Mouse (Mus musculus) heart, embryonic 15.5 days (tissue): ENCODE results near the gene Heatr4. TPM values are rescaled to one million over a fixed set of nuclear protein-coding genes. Genes with fewer than 3 reads are reported as not detected.
"Not testable (repeated sequence)": the region's sequence is repeated elsewhere in the genome, so short reads cannot be mapped to it uniquely, and the experiment has no call there.

ENCODE experiments used
- ATAC-seq: fragments of 200-750 bp; cut with Nextera tagmentation; replicated peaks from 2 replicates; pipeline ENCODE4 v1.8.0; 2017; ENCODE audit warnings: low read depth, moderate TSS enrichment; ENCODE audit not compliant: insufficient number of reproducible peaks, insufficient read depth, low FRiP score
- H3K27ac ChIP-seq: fragments of 300-500 bp; sonication (generic); 2 replicates; pipeline ENCODE4 v1.5.1; 2015; ENCODE audit warnings: mild to moderate bottlenecking, inconsistent platforms
- H3K27me3 ChIP-seq: fragments of 300-500 bp; sonication (generic); 2 replicates; pipeline ENCODE4 v1.6.1; 2015; ENCODE audit warnings: inconsistent platforms
- H3K36me3 ChIP-seq: fragments of 300-500 bp; sonication (generic); 2 replicates; pipeline ENCODE4 v1.6.1; 2015; ENCODE audit warnings: mild to moderate bottlenecking, inconsistent platforms
- H3K4me1 ChIP-seq: fragments of 300-500 bp; sonication (generic); replicated peaks from 2 replicates; pipeline ENCODE4 v1.6.1; 2015; ENCODE audit warnings: inconsistent platforms
- H3K4me2 ChIP-seq: fragments of 300-500 bp; sonication (generic); 2 replicates; pipeline ENCODE4 v1.6.1; 2015; ENCODE audit warnings: inconsistent platforms, mild to moderate bottlenecking, moderate library complexity
- H3K4me3 ChIP-seq: fragments of 300-500 bp; sonication (generic); 2 replicates; pipeline ENCODE4 v1.5.1; 2015; ENCODE audit warnings: mild to moderate bottlenecking, inconsistent platforms
- H3K9ac ChIP-seq: fragments of 300-500 bp; sonication (generic); 2 replicates; pipeline ENCODE4 v1.6.1; 2015; ENCODE audit warnings: mild to moderate bottlenecking, inconsistent platforms
- H3K9me3 ChIP-seq: fragments of 300-500 bp; sonication (generic); replicated peaks from 2 replicates; pipeline ENCODE4 v1.6.1; 2016; ENCODE audit warnings: inconsistent platforms
- WGBS: fragments of 180-500 bp; shearing (Covaris S2); methylation state at CpG from one replicate; pipeline ENCODE4 v1.1.7; 2015; ENCODE audit warnings: mixed read lengths; 5-methylcytosine and 5-hydroxymethylcytosine counted together
- polyA plus RNA-seq: library from polyadenylated mRNA; unstranded; fragments of >200 nt; fragmentation: Nextera tagmentation; extraction: Ambion mirVana; gene quantifications from 2 replicates; pipeline ENCODE4 v1.2.1, GENCODE M21; 2015

Heatr4 gene
- polyA plus RNA-seq, 1 experiment from 2014 or later, result not detected

DNA sequence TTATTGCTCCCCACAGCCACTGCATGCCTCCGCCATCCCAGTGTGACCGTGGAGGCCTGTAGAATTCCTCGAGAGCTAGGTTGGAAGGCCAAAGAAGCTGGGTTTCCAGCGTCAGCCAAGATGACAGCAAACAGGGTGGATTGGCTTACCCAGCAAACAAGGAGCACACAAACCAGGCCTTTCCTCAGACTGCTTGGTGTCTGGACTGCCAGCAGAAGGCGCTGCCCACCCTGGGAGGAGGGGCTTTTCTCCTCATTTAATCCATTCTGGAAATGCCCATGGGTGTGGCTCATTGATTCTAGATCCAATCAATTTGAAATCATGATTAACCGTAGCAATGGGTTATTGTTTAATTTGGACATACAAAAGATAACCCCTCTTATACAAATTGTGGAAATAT lies 28.5 kb upstream of the Heatr4 start:
- no peaks in the 10 kb centered on the region; the same call in 1 of the 2 replicates for H3K36me3 ChIP-seq
- WGBS, result 70% methylated on average over 6 of the region's 6 CpGs
- no peak overlapping the region for H3K9ac ChIP-seq
- H3K4me3 ChIP-seq, result no peak overlapping the region
- no peaks in the 10 kb centered on the region for H3K9me3 ChIP-seq
- ATAC-seq, result no peak
- H3K27ac ChIP-seq, result no peak overlapping the region
- H3K27me3 ChIP-seq, result no peaks in the 10 kb centered on the region
- H3K4me2 ChIP-seq, result no peak overlapping the region
- H3K4me1 ChIP-seq, result peaks cover 22% of the 10 kb centered on the region

DNA sequence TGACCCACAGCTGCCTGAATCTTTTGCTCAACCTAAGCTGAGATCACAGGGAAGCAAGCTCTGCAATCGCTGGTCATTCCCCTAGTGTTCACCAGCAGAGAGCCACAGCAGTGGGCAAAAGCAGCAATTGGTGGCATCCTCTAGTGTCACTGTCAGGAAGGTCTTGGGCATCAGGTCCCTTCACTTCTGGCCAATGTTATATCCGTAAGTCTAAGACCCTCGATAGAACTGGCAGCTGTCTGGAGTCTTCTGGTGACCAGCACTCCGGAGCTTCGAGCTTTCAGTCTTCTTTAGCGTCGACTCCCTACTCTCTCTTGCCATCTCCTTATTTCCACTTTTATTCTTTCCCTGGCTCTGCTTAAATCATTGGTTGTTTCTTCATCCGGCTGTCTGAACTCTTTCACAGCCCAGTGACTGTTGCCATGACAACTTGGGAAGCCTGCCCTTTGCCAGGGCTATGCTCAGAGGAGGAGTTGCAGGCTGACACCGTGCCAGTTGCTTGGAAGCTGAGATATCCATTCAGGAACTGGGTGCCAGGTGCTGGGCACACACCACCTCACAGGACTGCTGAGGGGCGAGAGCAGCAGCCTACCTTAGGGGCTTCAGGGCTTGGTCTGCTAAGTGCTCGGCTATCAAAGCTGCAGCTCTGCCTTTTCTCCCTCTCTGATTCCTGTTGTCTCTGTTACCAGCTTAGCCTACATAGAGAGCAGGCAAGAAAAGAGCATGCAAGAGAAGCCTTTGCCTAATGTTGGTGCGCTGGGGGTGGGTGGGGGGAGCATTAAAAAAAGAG lies 26.8 kb upstream of the Heatr4 start:
- H3K27me3 ChIP-seq, result no peaks in the 10 kb centered on the region
- peak overlapping the region; percentile 31 for H3K4me2 ChIP-seq
- H3K9ac ChIP-seq, result no peak overlapping the region
- peaks cover 22% of the 10 kb centered on the region for H3K4me1 ChIP-seq
- H3K4me3 ChIP-seq, result 0 out of 2 replicates have a peak overlapping the region, but pooled peaks have one; percentile 9
- 55% methylated on average over 12 of the region's 12 CpGs for WGBS
- no peaks in the 10 kb centered on the region for H3K36me3 ChIP-seq
- H3K9me3 ChIP-seq, result no peaks in the 10 kb centered on the region
- ATAC-seq, result 0 out of 2 replicates have a peak, but pooled peaks have one; percentile 18
- H3K27ac ChIP-seq, result no peak overlapping the region

DNA sequence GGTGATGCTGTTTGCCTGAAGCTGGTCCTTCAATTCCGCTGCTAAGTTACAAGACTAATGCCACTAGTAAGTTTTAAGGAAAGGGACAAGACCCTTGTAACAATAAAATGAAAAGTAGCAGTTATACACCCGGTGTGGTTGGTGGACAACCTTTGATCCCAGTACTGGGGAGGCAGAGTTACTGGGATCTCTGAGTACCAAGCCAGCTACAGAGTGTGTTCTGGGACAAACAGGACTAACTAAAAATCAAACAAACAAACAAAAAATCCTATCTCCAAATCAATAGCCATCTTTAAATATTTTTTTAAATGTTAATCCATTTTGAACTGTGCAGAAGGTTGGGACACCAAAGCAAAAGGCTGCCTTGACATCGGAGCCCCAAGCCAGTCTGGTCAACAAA lies 25.5 kb upstream of the Heatr4 start:
- Histone ChIP-seq H3K9ac (no peak overlapping the region), H3K27me3 (no peaks in the 10 kb centered on the region), H3K4me2 (peak overlapping the region; percentile 75), H3K9me3 (no peaks in the 10 kb centered on the region), H3K4me3 (peak overlapping the region; percentile 58), H3K4me1 (peaks cover 22% of the 10 kb centered on the region), H3K27ac (no peak overlapping the region), H3K36me3 (no peaks in the 10 kb centered on the region)
- no peak for ATAC-seq
- 82% methylated on average over 3 of the region's 3 CpGs for WGBS

DNA sequence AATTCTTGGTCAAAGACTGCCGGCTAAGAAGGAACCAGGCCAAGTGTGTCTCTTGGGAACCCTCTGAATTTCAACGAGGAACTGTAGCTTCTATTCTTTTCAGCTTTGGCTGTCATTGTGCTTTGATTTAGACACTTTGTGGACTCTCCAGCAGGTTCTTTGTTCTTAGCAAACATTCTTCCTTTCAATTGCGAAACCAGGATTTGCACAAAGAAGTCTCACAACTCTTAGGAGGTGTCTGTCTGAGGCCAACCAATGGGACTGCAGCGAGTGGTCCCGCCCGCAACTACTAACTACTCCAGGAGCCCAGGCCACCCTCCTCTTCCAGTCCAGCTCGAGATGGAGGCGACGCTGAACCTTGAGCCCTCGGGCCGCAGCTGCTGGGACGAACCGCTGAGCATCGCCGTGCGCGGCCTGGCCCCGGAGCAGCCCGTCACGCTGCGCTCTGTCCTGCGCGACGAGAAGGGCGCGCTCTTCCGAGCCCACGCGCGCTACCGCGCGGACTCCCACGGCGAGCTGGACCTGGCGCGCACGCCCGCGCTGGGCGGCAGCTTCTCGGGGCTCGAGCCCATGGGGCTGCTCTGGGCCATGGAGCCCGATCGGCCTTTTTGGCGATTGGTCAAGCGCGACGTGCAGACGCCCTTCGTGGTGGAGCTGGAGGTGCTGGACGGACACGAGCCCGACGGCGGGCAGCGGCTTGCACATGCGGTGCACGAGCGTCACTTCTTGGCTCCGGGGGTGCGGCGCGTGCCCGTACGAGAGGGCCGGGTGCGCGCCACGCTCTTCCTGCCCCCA lies 24.7 kb upstream of the Heatr4 start, which contains the start of gene Acot1:
TSS of gene Acot1 (plus strand) at position 320 of the 795 bp plus-strand sequence.
- Histone ChIP-seq H3K9ac (peak within 1 kb of the TSS; percentile 60), H3K4me2 (peak within 1 kb of the TSS; percentile 75), H3K4me3 (peak within 1 kb of the TSS; percentile 58), H3K27ac (peak within 1 kb of the TSS; percentile 59), H3K4me1 (peaks cover 22% of the 10 kb centered on the region)
- not testable (repeated sequence) for H3K27me3 ChIP-seq, H3K36me3 ChIP-seq, H3K9me3 ChIP-seq
- peak; percentile 93 for ATAC-seq
- 1% methylated on average over 59 of the region's 70 CpGs for WGBS

DNA sequence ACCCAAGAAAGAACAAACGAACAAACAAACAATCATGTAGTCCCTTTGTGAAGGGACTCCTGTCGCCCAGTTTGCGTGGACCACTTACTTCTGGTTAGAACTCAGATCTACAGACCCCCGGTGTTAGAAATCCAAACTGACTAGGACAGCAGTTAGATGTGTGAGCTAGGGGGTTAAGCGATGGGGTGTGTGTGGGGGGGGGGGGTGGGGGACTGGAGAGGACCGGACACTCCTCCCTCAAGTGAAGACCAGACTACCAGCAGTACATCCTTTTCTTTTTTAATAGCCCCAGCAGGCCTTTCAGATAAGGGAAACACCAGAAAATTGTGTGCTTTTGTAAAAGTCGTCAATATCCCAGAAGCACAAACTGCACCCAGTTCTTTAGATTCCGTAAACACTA lies 24.1 kb upstream of the Heatr4 start:
- Histone ChIP-seq H3K4me1 (peaks cover 22% of the 10 kb centered on the region), H3K27ac (peak overlapping the region; percentile 59), H3K36me3 (no peaks in the 10 kb centered on the region), H3K4me3 (peak overlapping the region; percentile 58), H3K9ac (no peak overlapping the region), H3K9me3 (no peaks in the 10 kb centered on the region), H3K27me3 (no peaks in the 10 kb centered on the region), H3K4me2 (peak overlapping the region; percentile 75)
- no peak for ATAC-seq
- WGBS, result 63% methylated on average over 8 of the region's 8 CpGs

DNA sequence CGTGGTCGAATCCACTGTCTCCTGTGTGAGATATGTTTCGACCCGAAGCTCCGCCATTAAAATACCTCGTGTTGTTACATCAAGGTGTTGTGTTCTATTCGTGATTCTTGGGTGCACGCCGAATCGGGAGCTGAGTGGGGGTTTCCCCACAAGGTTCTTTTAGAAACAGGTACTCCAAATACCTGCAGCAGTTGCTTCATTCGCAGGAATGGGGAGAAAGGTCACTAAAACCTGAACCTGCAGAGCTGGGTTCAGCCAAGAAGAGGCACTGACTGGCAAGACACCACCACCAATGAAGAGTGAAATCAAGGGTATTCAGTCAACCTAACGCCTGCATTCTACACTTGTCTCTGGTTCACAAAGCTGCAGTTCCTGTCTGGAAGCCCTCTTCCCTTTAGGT lies 23.6 kb upstream of the Heatr4 start:
- H3K4me2 ChIP-seq, result no peak overlapping the region
- H3K9ac ChIP-seq, result no peak overlapping the region
- H3K36me3 ChIP-seq, result no peaks in the 10 kb centered on the region
- no peak overlapping the region for H3K4me3 ChIP-seq
- ATAC-seq, result no peak
- WGBS, result 82% methylated on average over 12 of the region's 12 CpGs
- H3K27me3 ChIP-seq, result no peaks in the 10 kb centered on the region
- no peaks in the 10 kb centered on the region for H3K9me3 ChIP-seq
- H3K27ac ChIP-seq, result no peak overlapping the region
- peaks cover 22% of the 10 kb centered on the region for H3K4me1 ChIP-seq

DNA sequence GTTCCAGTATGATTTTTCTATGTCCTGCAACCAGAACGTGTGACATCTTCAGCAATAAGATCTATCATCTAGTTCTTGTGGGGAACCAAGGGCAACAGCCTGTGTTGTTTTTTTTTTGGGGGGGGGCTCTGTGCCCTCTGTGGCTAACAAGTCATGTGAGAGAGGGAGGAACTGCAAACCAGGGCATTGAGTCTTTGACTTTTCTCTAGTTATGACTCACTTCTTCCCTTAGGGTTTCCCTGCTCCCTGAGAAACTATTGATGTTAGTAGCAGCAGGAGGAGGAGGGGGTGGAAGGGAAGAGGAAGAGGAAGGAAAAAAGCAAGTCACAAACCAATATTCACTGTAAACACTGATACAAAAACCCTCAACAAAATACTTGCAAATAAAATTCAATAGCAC lies 19.2 kb upstream of the Heatr4 start:
- H3K27me3 ChIP-seq, result no peaks in the 10 kb centered on the region
- WGBS, result 82% methylated on average over 1 of the region's 1 CpGs
- H3K4me2 ChIP-seq, result no peak overlapping the region
- no peak overlapping the region for H3K4me3 ChIP-seq
- peaks cover 20% of the 10 kb centered on the region for H3K4me1 ChIP-seq
- no peak for ATAC-seq
- H3K9me3 ChIP-seq, result no peaks in the 10 kb centered on the region
- no peak overlapping the region for H3K9ac ChIP-seq
- H3K36me3 ChIP-seq, result no peaks in the 10 kb centered on the region
- H3K27ac ChIP-seq, result no peak overlapping the region

DNA sequence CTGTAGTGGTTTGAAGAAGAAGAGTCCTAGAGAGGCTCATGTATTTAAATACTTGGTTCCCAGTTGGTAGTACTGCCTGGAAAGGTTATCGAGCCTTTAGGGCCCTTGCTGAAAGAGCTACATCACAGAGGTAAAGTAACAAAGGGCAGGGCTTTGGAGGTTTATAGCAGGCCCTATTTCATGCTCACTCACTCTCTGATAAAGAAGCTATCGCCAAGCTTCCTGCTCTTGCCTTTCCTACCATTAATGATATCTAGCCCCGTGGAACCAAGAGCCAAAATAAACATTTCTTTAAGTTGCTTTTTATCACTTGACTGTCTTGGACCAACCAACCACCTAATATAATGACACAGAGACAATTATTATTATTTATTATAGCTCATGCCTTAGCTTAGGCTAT lies 15.8 kb upstream of the Heatr4 start:
- Histone ChIP-seq H3K4me2 (no peak overlapping the region), H3K27ac (0 out of 2 replicates have a peak overlapping the region, but pooled peaks have one; percentile 65)

DNA sequence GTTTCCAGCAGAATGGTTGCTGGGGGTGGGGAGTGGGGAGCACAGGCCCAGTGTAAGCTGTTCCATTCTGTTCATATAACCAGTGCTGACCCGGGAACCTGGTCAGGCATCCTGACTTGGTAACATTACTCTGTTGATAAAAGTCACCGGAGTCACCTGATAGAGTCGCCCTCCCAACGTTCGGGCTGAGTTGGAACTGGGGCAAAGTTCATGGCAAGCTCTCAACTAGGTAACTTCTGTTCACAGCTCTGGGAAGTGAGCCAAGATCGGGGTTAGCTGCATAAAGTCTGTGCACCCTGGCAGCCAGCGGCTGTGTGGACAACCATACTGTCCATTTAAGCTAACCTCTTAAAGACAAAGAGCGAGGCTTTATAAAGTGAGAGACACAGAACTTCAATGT lies 14.6 kb upstream of the Heatr4 start:
- H3K9ac ChIP-seq, H3K9me3 ChIP-seq, H3K27me3 ChIP-seq, H3K36me3 ChIP-seq: not testable (repeated sequence)
- Histone ChIP-seq H3K4me3 (0 out of 2 replicates have a peak overlapping the region, but pooled peaks have one; percentile 1), H3K4me2 (peak overlapping the region; percentile 19; the same call in 1 of the 2 replicates), H3K4me1 (peaks cover 23% of the 10 kb centered on the region), H3K27ac (peak overlapping the region; percentile 65)
- ATAC-seq, result peak; percentile 86; the same call in 1 of the 2 replicates
- 15% methylated on average over 8 of the region's 8 CpGs for WGBS

More for the DNA sequence above, 15.8 kb upstream of the Heatr4 start:
- no peaks in the 10 kb centered on the region for H3K9me3 ChIP-seq
- no peak overlapping the region for H3K9ac ChIP-seq
- H3K36me3 ChIP-seq, result no peaks in the 10 kb centered on the region
- peaks cover 23% of the 10 kb centered on the region for H3K4me1 ChIP-seq
- no peak for ATAC-seq
- 53% methylated on average over 3 of the region's 3 CpGs for WGBS
- no peaks in the 10 kb centered on the region for H3K27me3 ChIP-seq
- no peak overlapping the region for H3K4me3 ChIP-seq

DNA sequence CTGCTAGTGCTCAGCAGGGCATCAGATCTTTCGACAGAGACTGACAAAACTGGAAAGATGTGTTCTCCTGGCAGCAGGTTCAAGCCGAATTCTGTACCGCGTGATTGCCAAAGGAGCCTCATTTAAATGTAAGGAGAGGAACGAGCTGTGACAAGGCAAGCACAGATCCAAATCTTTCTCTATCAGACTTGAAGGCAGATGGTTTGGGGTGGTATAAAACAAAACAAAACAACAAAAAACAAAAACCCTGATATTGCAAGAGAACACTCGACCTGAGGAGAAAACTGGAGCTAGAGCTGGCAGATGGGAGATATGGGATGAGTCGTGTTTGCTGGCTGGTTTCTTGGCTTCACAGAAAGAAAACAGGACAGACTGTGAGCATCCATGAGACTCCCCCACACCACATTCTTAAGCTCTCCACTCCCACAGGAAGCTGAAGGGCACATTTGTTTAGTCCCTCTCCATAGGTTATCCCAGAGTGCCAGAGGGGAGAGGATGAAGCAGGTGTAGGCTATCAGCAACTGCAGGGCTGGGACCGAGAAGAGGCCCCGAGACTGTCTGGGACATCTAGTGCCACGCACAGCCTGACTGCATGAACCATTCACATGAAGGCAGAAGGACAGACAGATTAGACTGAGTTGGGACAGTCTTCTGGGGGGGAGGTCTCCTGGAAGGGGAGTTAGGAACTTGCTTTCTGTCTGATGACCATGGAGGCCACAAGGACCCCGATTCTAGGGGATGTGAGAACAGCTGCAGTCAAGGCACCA lies 13.9 kb upstream of the Heatr4 start:
- Histone ChIP-seq H3K36me3 (peaks cover 10% of the 10 kb centered on the region), H3K9me3 (no peaks in the 10 kb centered on the region), H3K9ac (no peak overlapping the region), H3K27ac (peak overlapping the region; percentile 65), H3K27me3 (no peaks in the 10 kb centered on the region), H3K4me1 (peaks cover 23% of the 10 kb centered on the region), H3K4me2 (no peak overlapping the region), H3K4me3 (no peak overlapping the region)
- ATAC-seq, result peak; percentile 45; the same call in 1 of the 2 replicates
- 49% methylated on average over 11 of the region's 11 CpGs for WGBS

DNA sequence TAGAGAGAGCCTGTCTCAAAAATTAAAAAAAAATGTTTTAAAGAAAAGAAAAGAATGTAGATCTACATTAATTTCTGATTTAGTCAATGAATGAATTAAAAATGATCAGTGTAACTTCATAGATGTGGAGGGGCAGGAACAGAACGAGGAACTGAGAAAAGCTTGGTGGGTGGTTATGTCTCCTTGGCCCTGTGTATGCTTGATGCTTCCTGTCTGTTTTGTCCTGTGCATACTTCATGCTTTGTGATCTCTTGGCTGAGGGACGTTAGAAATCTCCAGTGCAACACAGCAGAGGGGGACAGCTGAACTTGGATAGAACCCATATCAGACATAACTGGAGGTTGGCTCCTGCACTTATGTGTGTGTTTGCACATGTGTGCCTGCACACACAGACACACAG lies 12.6 kb upstream of the Heatr4 start:
- no peak for ATAC-seq

More for the DNA sequence above, 12.6 kb upstream of the Heatr4 start:
- no peaks in the 10 kb centered on the region for H3K27me3 ChIP-seq
- peaks cover 23% of the 10 kb centered on the region for H3K4me1 ChIP-seq
- peaks cover 19% of the 10 kb centered on the region for H3K36me3 ChIP-seq
- no peaks in the 10 kb centered on the region for H3K9me3 ChIP-seq
- no peak overlapping the region for H3K27ac ChIP-seq
- no peak overlapping the region for H3K9ac ChIP-seq
- no peak overlapping the region for H3K4me2 ChIP-seq
- H3K4me3 ChIP-seq, result no peak overlapping the region
- 50% methylated on average over 2 of the region's 2 CpGs for WGBS
